Mouse (Mus musculus) CH12F3 (cell line): ENCODE results near the gene Ipo11.

Source experiments
- in situ Hi-C: fragments of 300-500 bp; cut with MboI; formaldehyde crosslinking; loops from 2 replicates; pipeline ENCODE4 v1.14.3; 2020; ENCODE audit warnings: low sequenced_read_pairs

Ipo11 gene

DNA sequence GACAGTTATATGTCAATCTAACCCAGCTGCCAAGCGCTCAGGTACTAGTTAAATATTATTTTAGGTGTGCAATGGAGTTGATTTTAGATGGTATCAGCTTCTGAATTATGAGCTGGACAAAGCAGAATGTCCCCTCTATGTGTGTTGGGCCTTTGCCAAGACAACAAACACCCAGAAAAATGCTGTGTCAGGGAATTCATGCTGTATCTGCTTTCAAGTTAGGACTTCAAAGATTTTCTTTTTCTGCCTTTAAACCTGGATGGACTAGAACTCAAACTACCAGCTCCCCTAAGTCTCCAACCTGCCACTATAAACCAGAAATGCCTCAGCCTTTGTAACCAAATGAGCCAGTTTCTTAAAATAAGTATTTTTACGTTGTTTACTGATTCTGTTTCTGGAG lies 116.6 kb downstream of the Ipo11 start:
- in situ Hi-C loops: no loop called here

GRCm38 (mm10) chr13:106819749-106820148 lies 117.0 kb downstream of the Ipo11 start:
- in situ Hi-C loops: no loop called here

GRCm38 (mm10) chr13:106817066-106817465 lies 119.7 kb downstream of the Ipo11 start:
- in situ Hi-C loops: no loop called here

- in situ Hi-C loops: no loop called here
These were observed 123.2 kb downstream of the Ipo11 start for GRCm38 (mm10) chr13:106813519-106813918.

DNA sequence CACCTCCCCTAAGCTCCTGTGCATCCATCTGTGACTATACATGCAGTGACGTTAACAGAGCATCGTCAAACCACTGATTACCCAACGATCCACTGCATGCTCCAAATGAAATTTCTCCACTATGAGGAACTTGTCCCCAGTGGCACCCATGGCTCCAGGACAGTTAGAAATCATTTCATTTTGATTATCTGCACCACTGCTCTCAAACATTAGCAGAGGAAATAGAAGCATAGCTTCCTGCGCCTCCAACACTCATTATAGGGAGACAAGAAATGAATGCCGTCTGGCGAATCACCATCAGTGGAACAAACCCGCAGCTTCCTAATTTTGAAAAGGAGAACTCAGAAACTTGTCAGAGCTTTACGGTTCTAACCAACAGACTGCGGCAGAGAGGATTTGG lies 123.7 kb downstream of the Ipo11 start:
- in situ Hi-C loops: no loop called here

GRCm38 (mm10) chr13:106810156-106810555 lies 126.6 kb downstream of the Ipo11 start:
- in situ Hi-C loops: no loop called here

DNA sequence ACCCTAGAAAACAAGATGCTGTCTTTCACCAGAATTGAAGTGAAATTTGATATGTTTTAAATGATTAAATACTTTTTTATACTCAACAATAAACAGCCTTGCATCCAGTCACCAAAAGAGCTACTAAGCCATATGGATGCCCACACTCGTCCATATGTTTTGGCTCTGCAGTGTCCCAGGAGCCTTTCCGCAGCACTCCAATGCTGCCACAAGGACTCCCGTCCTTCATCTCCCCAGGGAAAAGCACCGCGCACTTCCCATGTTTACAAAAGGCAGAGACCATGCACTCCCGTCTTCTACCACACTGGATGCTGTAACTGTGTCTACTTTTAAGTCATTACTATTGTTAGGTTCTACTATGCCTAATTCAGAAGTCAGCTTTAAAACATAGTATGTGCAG lies 127.9 kb downstream of the Ipo11 start:
- in situ Hi-C loops: no loop called here

- in situ Hi-C loops: no loop called here
These were observed 128.4 kb downstream of the Ipo11 start for GRCm38 (mm10) chr13:106808315-106808714.

DNA sequence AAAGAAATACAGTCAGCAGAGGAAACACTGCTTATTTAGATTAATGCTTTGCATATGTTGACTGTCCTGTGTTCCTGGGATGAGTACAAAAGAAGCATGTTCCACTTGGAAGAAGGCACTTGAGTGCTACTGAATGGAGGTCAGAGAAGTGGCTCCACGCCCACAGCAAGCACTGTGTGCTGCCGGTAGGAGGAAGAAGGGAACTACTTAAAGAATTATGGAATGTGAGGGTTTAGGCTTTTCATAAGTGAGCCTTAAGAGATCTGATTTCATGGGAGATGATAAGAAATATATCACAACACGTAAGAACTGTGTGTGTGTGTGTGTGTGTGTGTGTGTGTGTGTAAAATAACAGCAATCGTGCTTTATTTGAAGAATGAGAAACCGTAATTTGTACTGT lies 129.5 kb downstream of the Ipo11 start:
- in situ Hi-C loops: no loop called here

DNA sequence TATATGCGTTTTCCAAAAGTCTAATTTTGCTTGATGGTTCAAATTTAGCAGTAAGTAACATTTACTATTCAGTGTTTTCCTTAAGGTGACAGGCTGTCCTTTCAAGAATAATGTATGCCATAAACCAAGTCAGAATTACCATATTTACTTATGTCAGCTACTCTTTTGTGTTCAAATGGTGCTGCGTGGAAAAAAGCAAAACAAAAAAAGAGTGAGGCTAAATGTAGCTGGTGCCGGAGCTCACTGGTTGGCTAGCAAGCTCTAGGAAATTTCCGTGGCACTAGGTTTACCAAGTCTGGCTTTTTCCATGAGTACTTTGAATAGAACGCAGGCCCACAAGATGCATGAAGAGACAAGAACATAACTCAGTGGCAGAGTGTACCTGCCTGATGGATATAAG lies 131.6 kb downstream of the Ipo11 start:
- in situ Hi-C loops: no loop called here

GRCm38 (mm10) chr13:106798026-106798425 lies 138.7 kb downstream of the Ipo11 start:
- in situ Hi-C loops: no loop called here

DNA sequence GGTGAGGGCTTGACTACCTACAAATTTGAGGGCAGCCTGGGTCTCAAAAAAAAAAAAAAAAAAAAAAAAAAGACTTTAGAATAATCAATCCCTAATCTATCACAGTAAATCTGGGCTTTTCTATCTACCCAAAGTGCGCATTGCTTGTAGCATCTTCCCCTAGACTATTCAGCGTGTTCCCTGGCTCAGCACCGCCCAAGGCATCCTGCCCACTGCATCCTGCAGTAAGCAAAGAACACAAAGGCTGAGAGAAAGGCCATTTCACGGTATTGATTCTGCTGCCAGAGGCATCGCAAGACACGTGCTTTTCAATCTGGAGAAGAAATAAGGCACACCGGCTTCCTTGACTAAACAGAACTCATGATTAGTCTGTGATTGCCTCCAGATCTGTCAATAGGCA lies 147.9 kb downstream of the Ipo11 start:
- in situ Hi-C loops: no loop called here

DNA sequence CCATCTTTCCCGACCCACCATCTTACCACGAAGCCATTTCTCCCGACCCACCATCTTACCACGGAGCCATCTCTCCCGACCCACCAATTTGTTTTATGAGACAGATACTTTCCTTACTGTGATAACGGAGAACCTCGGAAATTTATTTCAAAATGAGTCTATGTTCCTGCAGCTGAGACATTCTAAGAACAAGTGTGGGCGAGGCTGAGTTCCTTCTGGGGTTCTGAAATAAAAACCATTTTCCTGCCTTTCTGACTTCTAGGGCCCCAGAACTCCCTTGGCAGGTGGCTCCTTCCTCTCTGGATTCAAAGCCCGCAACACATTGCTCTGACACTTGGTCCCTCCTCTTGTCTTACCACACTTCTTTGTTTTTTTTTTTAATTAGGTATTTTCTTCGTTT lies 168.0 kb downstream of the Ipo11 start:
- in situ Hi-C loops: no loop called here

- in situ Hi-C loops: no loop called here
These were observed 174.1 kb downstream of the Ipo11 start for GRCm38 (mm10) chr13:106762611-106763010.

DNA sequence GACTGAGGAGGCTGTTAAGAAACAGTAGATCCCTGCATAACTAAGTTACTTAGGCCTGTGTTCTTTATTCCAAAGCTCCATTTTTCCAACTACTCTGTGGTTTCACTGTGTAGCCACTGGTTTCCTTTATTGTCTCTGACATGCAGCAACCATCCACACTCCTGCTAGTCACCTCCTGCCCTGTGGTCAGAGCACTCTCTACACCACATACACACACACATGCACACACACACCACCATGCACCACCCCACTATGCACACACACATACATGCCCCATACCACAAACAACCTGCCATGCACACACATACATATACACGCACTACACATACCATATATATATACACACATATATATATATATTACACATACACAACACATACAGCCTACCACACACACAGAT lies 175.1 kb downstream of the Ipo11 start:
- in situ Hi-C loops: no loop called here

DNA sequence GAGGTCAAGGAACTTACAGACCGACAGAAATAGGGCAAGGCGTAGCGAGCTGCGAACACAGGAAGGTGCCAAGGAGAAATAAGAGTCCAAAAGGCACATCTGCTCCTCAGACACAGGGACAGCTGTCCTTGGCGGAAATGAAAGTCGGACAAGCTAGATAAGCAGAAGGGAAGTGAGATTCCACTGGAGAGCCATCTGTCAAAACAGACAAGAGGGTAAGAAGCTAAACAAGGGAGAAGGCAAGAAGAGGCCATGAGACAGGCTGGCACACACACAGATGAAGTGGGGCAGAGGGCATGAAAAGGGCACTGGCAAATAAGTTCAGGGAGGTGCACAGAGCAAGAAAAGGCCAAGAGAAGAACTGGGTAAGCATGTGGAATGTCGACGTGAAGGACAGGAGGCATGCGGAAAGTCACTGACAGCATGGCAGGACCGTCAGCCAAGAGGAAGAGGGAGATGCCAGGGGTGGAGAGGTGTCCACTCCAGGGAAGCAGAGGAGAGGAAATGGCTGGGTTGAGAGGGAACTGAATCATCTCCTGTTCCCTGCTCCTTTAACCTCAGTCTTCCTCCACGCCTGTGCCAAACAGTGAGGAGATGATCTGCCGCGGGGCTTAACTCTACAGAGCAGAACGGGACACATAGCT lies 176.4 kb downstream of the Ipo11 start:
- in situ Hi-C loops: no loop called here

DNA sequence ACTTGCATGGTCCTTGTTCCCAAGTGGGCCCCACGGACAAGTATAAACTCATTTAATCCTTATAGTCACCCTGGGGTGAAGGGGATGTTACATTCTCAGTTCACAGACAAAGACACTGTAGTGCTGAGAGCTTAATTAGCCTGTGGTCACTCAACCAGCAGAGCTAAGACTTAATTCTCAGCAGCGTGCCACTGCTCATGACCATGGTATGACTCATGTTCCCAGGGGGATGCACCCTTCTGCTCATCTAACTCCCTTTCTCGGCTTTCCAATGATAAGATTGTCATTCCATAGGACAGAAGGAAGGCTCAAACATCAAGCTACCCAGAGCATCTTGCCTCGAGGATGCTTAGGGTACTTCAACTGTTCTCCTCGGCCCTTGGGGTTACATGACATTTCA lies 180.9 kb downstream of the Ipo11 start:
- in situ Hi-C loops: no loop called here

GRCm38 (mm10) chr13:106754216-106754615 lies 182.5 kb downstream of the Ipo11 start:
- in situ Hi-C loops: no loop called here

GRCm38 (mm10) chr13:106751951-106752350 lies 184.8 kb downstream of the Ipo11 start:
- in situ Hi-C loops: no loop called here

- in situ Hi-C loops: no loop called here
These were observed 189.9 kb downstream of the Ipo11 start for GRCm38 (mm10) chr13:106746823-106747222.

- in situ Hi-C loops: no loop called here
These were observed 191.6 kb downstream of the Ipo11 start for GRCm38 (mm10) chr13:106745201-106745600.
